Mouse (Mus musculus) liver, embryonic 15.5 days (tissue): ENCODE measurements at regions not wholly inside any gene's neighbourhood (a gene's known extent, or its start where the extent isn't known, plus 50 kb on each side); places are given as distances from the start of the nearest gene placed in this dataset.

Experiments used
- ATAC-seq: fragments of 200-750 bp; cut with Nextera tagmentation; 2 replicates; pipeline ENCODE4 v1.8.0; 2017; ENCODE audit warnings: moderate number of reproducible peaks, mild to moderate bottlenecking, moderate library complexity; ENCODE audit not compliant: insufficient read depth
- H3K27ac ChIP-seq: fragments of 300-500 bp; sonication (generic); replicated peaks from 2 replicates; pipeline ENCODE4 v1.5.1; 2015; ENCODE audit warnings: mild to moderate bottlenecking, inconsistent platforms
- H3K27me3 ChIP-seq: fragments of 300-500 bp; sonication (generic); 2 replicates; pipeline ENCODE4 v1.6.1; 2015; ENCODE audit warnings: mild to moderate bottlenecking, inconsistent platforms
- H3K36me3 ChIP-seq: fragments of 300-500 bp; sonication (generic); replicated peaks from 2 replicates; pipeline ENCODE4 v1.6.1; 2015; ENCODE audit warnings: moderate library complexity, mild to moderate bottlenecking, inconsistent platforms
- H3K4me1 ChIP-seq: fragments of 300-500 bp; sonication (generic); replicated peaks from 2 replicates; pipeline ENCODE4 v1.6.1; 2015; ENCODE audit warnings: inconsistent platforms
- H3K4me2 ChIP-seq: fragments of 300-500 bp; sonication (generic); 2 replicates; pipeline ENCODE4 v1.6.1; 2015; ENCODE audit warnings: moderate library complexity, mild to moderate bottlenecking, inconsistent platforms
- H3K4me3 ChIP-seq: fragments of 300-500 bp; sonication (generic); replicated peaks from 2 replicates; pipeline ENCODE4 v1.5.1; 2015; ENCODE audit warnings: mild to moderate bottlenecking, inconsistent platforms
- H3K9ac ChIP-seq: fragments of 300-500 bp; sonication (generic); 2 replicates; pipeline ENCODE4 v1.6.1; 2015; ENCODE audit warnings: moderate library complexity, mild to moderate bottlenecking, inconsistent platforms
- H3K9me3 ChIP-seq: fragments of 300-500 bp; sonication (generic); replicated peaks from 2 replicates; pipeline ENCODE4 v1.6.1; 2016; ENCODE audit warnings: inconsistent platforms
- WGBS: fragments of 180-500 bp; shearing (Covaris S2); methylation state at CpG from one replicate; pipeline ENCODE4 v1.1.7; 2015; ENCODE audit warnings: mixed read lengths; ENCODE audit not compliant: insufficient replicate concordance; 5-methylcytosine and 5-hydroxymethylcytosine counted together

GRCm38 (mm10) chr5:74121861-74122630 is 53.8 kb upstream of the Usp46 start:
- WGBS, result 69% methylated on average over 9 of the region's 9 CpGs
- Histone ChIP-seq H3K27me3 (no peaks in the 10 kb centered on the region), H3K9ac (no peak overlapping the region), H3K4me3 (no peak overlapping the region), H3K36me3 (no peaks in the 10 kb centered on the region), H3K27ac (no peak overlapping the region), H3K9me3 (no peaks in the 10 kb centered on the region), H3K4me2 (no peak overlapping the region), H3K4me1 (no peaks in the 10 kb centered on the region; the same call in 1 of the 2 replicates)
- no peak for ATAC-seq

GRCm38 (mm10) chr5:74126015-74126896 is 58.0 kb upstream of the Usp46 start:
- Histone ChIP-seq H3K4me3 (peak overlapping the region; percentile 52), H3K36me3 (no peaks in the 10 kb centered on the region), H3K9ac (peak overlapping the region; percentile 9), H3K27me3 (no peaks in the 10 kb centered on the region), H3K4me1 (no peaks in the 10 kb centered on the region; the same call in 1 of the 2 replicates), H3K4me2 (peak overlapping the region; percentile 63), H3K27ac (no peak overlapping the region), H3K9me3 (no peaks in the 10 kb centered on the region)
- WGBS, result 47% methylated on average over 32 of the region's 32 CpGs
- ATAC-seq, result peak; percentile 97

- no peaks in the 10 kb centered on the region for H3K27me3 ChIP-seq
- no peak for ATAC-seq
- no peak overlapping the region for H3K27ac ChIP-seq
- no peak overlapping the region for H3K9ac ChIP-seq
- H3K4me1 ChIP-seq, result no peaks in the 10 kb centered on the region; the same call in 1 of the 2 replicates
- no peaks in the 10 kb centered on the region for H3K36me3 ChIP-seq
- 78% methylated on average over 6 of the region's 6 CpGs for WGBS
- no peak overlapping the region for H3K4me3 ChIP-seq
- no peaks in the 10 kb centered on the region for H3K9me3 ChIP-seq
- no peak overlapping the region for H3K4me2 ChIP-seq
These were observed 59.3 kb upstream of the Usp46 start for GRCm38 (mm10) chr5:74127518-74127917.

GRCm38 (mm10) chr5:74129636-74130035 is 61.4 kb upstream of the Usp46 start:
- Histone ChIP-seq H3K4me3 (no peak overlapping the region), H3K9me3 (no peaks in the 10 kb centered on the region), H3K27ac (no peak overlapping the region), H3K27me3 (no peaks in the 10 kb centered on the region), H3K36me3 (no peaks in the 10 kb centered on the region), H3K4me2 (no peak overlapping the region), H3K9ac (no peak overlapping the region), H3K4me1 (no peaks in the 10 kb centered on the region; the same call in 1 of the 2 replicates)
- ATAC-seq, result no peak

- no peaks in the 10 kb centered on the region for H3K27me3 ChIP-seq
- 58% methylated on average over 8 of the region's 8 CpGs for WGBS
- H3K4me2 ChIP-seq, result no peak overlapping the region
- no peak overlapping the region for H3K9ac ChIP-seq
- no peaks in the 10 kb centered on the region for H3K9me3 ChIP-seq
- H3K4me1 ChIP-seq, result peaks cover 2% of the 10 kb centered on the region; the same call in 1 of the 2 replicates
- H3K27ac ChIP-seq, result no peak overlapping the region
- H3K4me3 ChIP-seq, result no peak overlapping the region
- H3K36me3 ChIP-seq, result no peaks in the 10 kb centered on the region
- no peak for ATAC-seq
These were observed 62.4 kb upstream of the Rasl11b start for GRCm38 (mm10) chr5:74132671-74133070.

- Histone ChIP-seq H3K4me1 (peaks cover 2% of the 10 kb centered on the region; the same call in 1 of the 2 replicates), H3K36me3 (no peaks in the 10 kb centered on the region), H3K4me2 (no peak overlapping the region), H3K4me3 (no peak overlapping the region), H3K9ac (no peak overlapping the region), H3K9me3 (no peaks in the 10 kb centered on the region), H3K27me3 (no peaks in the 10 kb centered on the region), H3K27ac (no peak overlapping the region)
- ATAC-seq, result no peak
- WGBS, result 52% methylated on average over 5 of the region's 5 CpGs
These were observed 58.7 kb upstream of the Rasl11b start for GRCm38 (mm10) chr5:74136377-74136776.

GRCm38 (mm10) chr5:74136868-74137439 is 58.1 kb upstream of the Rasl11b start:
- Histone ChIP-seq H3K36me3 (no peaks in the 10 kb centered on the region), H3K4me3 (no peak overlapping the region), H3K9ac (no peak overlapping the region), H3K9me3 (no peaks in the 10 kb centered on the region), H3K4me1 (peaks cover 2% of the 10 kb centered on the region; the same call in 1 of the 2 replicates), H3K27me3 (no peaks in the 10 kb centered on the region), H3K27ac (no peak overlapping the region), H3K4me2 (no peak overlapping the region)
- WGBS, result 40% methylated on average over 5 of the region's 5 CpGs
- no peak for ATAC-seq

- 15% methylated on average over 4 of the region's 4 CpGs for WGBS
- Histone ChIP-seq H3K4me1 (peaks cover 19% of the 10 kb centered on the region), H3K9ac (no peak overlapping the region), H3K4me2 (no peak overlapping the region; the same call in 1 of the 2 replicates), H3K27ac (no peak overlapping the region), H3K4me3 (no peak overlapping the region), H3K9me3 (no peaks in the 10 kb centered on the region), H3K27me3 (no peaks in the 10 kb centered on the region), H3K36me3 (no peaks in the 10 kb centered on the region)
- ATAC-seq, result peak; percentile 79
These were observed 51.1 kb upstream of the Rasl11b start for GRCm38 (mm10) chr5:74143994-74144393.

- H3K4me2 ChIP-seq, result no peak overlapping the region
- H3K9ac ChIP-seq, result no peak overlapping the region
- H3K4me1 ChIP-seq, result peaks cover 19% of the 10 kb centered on the region
- WGBS, result 60% methylated on average over 5 of the region's 5 CpGs
- no peak overlapping the region for H3K4me3 ChIP-seq
- no peak overlapping the region for H3K27ac ChIP-seq
- H3K9me3 ChIP-seq, result no peaks in the 10 kb centered on the region
- no peaks in the 10 kb centered on the region for H3K36me3 ChIP-seq
- H3K27me3 ChIP-seq, result no peaks in the 10 kb centered on the region
- ATAC-seq, result no peak
These were observed 50.3 kb upstream of the Rasl11b start for GRCm38 (mm10) chr5:74144765-74145164.
